Mouse (Mus musculus) lung, embryonic 16.5 days (tissue): ENCODE data around the gene Tram2. TPM values are rescaled to one million over a fixed set of nuclear protein-coding genes. Genes with fewer than 3 reads are reported as not detected.

Experiments
- ATAC-seq: fragments of 200-750 bp; cut with Nextera tagmentation; 2 replicates; pipeline ENCODE4 v1.8.0; 2017; ENCODE audit warnings: low read depth, mild to moderate bottlenecking, moderate library complexity
- H3K27ac ChIP-seq: fragments of 300-500 bp; sonication (generic); 2 replicates; pipeline ENCODE4 v1.5.1; 2014; ENCODE audit warnings: mild to moderate bottlenecking, control low read depth, low read length
- H3K27me3 ChIP-seq: fragments of 300-500 bp; sonication (generic); 2 replicates; pipeline ENCODE4 v1.6.1; 2014; ENCODE audit warnings: low read depth, low read length, mixed read lengths; ENCODE audit not compliant: control insufficient read depth, insufficient read depth
- H3K36me3 ChIP-seq: fragments of 300-500 bp; sonication (generic); 2 replicates; pipeline ENCODE4 v1.6.1; 2014; ENCODE audit warnings: low read length; ENCODE audit not compliant: control insufficient read depth, insufficient read depth
- H3K4me1 ChIP-seq: fragments of 300-500 bp; sonication (generic); replicated peaks from 2 replicates; pipeline ENCODE4 v1.6.1; 2014; ENCODE audit warnings: low read length, mixed read lengths; ENCODE audit not compliant: control insufficient read depth, insufficient read depth
- H3K4me2 ChIP-seq: fragments of 300-500 bp; sonication (generic); 2 replicates; pipeline ENCODE4 v1.6.1; 2014; ENCODE audit warnings: low read depth, low read length, control low read depth
- H3K4me3 ChIP-seq: fragments of 300-500 bp; sonication (generic); 2 replicates; pipeline ENCODE4 v1.5.1; 2014; ENCODE audit warnings: mild to moderate bottlenecking, low read length, control low read depth
- H3K9ac ChIP-seq: fragments of 300-500 bp; sonication (generic); 2 replicates; pipeline ENCODE4 v1.6.1; 2014; ENCODE audit warnings: low read length, control low read depth
- H3K9me3 ChIP-seq: fragments of 300-500 bp; sonication (generic); 2 replicates; pipeline ENCODE4 v1.6.1; 2016; ENCODE audit warnings: low read length; ENCODE audit not compliant: control insufficient read depth
- WGBS: fragments of 180-500 bp; shearing (Covaris S2); extraction: QIAGEN DNeasy Blood & Tissue Kit; methylation state at CpG from one replicate; pipeline ENCODE4 v1.1.7; 2014; 5-methylcytosine and 5-hydroxymethylcytosine counted together
- polyA plus RNA-seq: library from polyadenylated mRNA; unstranded; fragments of >200 nt; fragmentation: Nextera tagmentation; extraction: Ambion mirVana; gene quantifications from 2 replicates; pipeline ENCODE4 v1.2.1, GENCODE M21; 2015

Tram2 gene
- polyA plus RNA-seq, 1 experiment from 2014 or later: 8.6 TPM

- 52% methylated on average over 7 of the region's 7 CpGs for WGBS
- H3K9ac ChIP-seq: no peak overlapping the region
- H3K27ac ChIP-seq: no peak overlapping the region
- no peaks in the 10 kb centered on the region for H3K27me3 ChIP-seq
- H3K4me3 ChIP-seq: no peak overlapping the region
- no peak overlapping the region for H3K4me2 ChIP-seq
- H3K36me3 ChIP-seq: no peaks in the 10 kb centered on the region
- H3K4me1 ChIP-seq: peaks cover 2% of the 10 kb centered on the region; the same call in 1 of the 2 replicates
- peak; percentile 48 for ATAC-seq
- no peaks in the 10 kb centered on the region for H3K9me3 ChIP-seq
Observed at GRCm38 (mm10) chr1:20995331-20995986, 83.6 kb downstream of the Tram2 start.

GRCm38 (mm10) chr1:20994338-20994737 is 84.7 kb downstream of the Tram2 start:
- H3K36me3 ChIP-seq: no peaks in the 10 kb centered on the region
- no peak overlapping the region for H3K4me2 ChIP-seq
- no peak overlapping the region for H3K27ac ChIP-seq
- H3K9ac ChIP-seq: no peak overlapping the region
- no peaks in the 10 kb centered on the region for H3K27me3 ChIP-seq
- no peak overlapping the region for H3K4me3 ChIP-seq
- peaks cover 2% of the 10 kb centered on the region; the same call in 1 of the 2 replicates for H3K4me1 ChIP-seq
- no peak for ATAC-seq
- H3K9me3 ChIP-seq: no peaks in the 10 kb centered on the region
- 80% methylated on average over 5 of the region's 5 CpGs for WGBS

DNA sequence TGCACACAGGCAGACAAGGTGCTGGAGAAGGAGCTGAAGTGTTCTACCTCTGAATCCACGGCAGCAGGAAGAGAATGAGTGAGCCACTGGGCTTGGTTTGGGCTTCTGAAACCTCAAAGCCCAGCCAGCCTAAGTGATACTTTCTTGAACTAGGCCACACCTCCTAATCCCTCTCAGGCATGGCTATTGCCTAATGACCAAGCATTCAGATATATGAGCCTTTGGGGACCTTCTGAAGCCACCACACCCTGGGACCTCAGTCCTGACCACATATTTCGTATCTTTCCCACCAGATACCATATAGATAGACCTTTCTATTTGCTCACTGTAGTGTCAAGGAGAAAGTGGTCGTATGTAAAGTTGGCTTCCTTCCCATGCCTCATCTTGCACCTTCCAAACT is 85.3 kb downstream of the Tram2 start:
- H3K9me3 ChIP-seq: no peaks in the 10 kb centered on the region
- H3K9ac ChIP-seq: no peak overlapping the region
- no peak overlapping the region for H3K4me2 ChIP-seq
- no peak overlapping the region for H3K27ac ChIP-seq
- H3K4me1 ChIP-seq: peaks cover 2% of the 10 kb centered on the region; the same call in 1 of the 2 replicates
- 67% methylated on average over 3 of the region's 3 CpGs for WGBS
- no peaks in the 10 kb centered on the region for H3K36me3 ChIP-seq
- no peak for ATAC-seq
- no peaks in the 10 kb centered on the region for H3K27me3 ChIP-seq
- H3K4me3 ChIP-seq: no peak overlapping the region

DNA sequence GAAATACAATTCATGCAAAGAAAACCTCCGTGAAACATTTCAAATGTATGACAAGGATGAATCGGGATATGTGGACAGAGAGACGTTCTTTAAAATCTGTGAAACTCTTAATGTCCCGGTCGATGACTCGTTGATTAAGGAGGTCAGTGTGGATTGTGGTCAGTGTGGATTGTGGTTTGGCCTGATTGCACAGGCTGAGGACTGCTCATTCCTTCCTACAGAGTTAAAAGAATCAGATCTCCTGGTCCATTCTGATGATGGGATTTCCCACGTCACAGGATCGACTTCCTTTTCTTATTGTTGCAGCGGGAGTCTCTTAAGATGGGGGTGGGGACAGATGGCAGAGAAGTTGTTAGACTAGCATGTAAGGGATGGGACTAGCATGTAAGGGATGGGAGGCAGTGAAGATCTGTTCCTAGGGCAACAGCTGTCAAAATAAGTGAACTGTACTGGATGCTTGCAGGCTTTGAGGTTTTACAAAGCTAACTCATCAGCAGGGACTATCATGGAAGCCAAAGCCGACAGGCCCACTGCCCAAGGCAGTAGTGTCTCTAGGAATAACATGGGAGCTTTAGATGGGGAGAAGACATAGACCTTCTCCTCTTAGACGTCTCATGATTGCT is 89.5 kb downstream of the Tram2 start:
- WGBS: 85% methylated on average over 11 of the region's 11 CpGs

DNA sequence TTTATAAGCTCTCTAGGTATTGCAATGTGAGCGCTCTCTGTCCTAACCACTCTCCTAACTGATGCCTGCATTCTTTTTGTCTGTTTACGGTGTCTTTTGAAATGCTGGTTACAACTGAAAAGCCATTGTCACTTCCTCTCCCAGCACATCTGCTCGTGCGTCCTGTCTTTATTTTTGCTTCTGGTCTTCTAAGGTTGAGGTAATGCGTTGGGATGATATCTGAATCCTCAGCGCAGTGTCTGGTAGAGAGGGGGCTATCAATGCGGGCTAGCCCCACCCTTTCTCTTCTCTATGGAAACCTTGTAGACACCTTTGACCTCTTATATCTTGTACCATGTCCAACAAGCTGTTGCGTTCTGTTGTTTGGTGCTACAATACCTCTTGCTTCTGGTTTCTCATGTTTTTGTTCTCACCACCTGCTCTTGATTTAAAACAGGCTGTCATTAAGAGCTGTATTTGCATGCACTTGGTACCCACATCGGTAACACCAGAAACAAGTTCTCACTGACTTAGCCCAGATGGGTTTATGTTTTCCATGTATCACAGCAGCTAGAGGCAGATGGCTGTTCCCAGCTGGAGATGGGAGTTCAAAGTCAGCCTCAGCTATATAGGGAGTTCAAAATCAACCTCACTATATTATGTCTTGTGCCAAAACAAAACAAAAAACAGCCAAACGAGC is 92.5 kb downstream of the Tram2 start:
- Histone ChIP-seq H3K36me3 (no peaks in the 10 kb centered on the region), H3K9me3 (no peaks in the 10 kb centered on the region), H3K27me3 (no peaks in the 10 kb centered on the region), H3K4me3 (no peak overlapping the region), H3K9ac (no peak overlapping the region), H3K4me1 (no peaks in the 10 kb centered on the region), H3K4me2 (no peak overlapping the region), H3K27ac (no peak overlapping the region)
- 69% methylated on average over 10 of the region's 10 CpGs for WGBS
- no peak for ATAC-seq

More for the DNA sequence above, 89.5 kb downstream of the Tram2 start:
- no peak for ATAC-seq
- Histone ChIP-seq H3K4me1 (no peaks in the 10 kb centered on the region), H3K27ac (no peak overlapping the region), H3K4me2 (no peak overlapping the region), H3K27me3 (no peaks in the 10 kb centered on the region), H3K36me3 (no peaks in the 10 kb centered on the region), H3K4me3 (no peak overlapping the region), H3K9me3 (no peaks in the 10 kb centered on the region), H3K9ac (no peak overlapping the region)

DNA sequence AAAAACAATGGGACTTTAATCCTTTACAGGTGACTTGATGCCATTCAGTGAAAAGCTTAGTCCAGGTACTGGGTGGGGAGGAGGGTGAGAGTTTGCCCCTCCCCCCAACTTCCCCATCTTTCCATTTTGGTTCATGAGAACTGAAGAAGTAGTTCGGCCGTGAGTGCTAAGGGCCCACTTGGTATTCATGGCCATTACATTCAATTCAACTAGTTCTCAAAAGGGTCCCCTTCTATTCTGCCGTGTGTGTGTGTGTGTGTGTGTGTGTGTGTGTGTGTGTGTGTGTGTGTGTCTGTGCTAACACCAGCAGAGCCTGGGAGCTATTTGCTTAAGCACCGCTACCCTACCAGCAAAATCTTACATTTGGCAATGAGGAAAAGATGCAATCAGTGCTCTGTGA is 94.4 kb downstream of the Tram2 start:
- H3K4me2 ChIP-seq: no peak overlapping the region
- ATAC-seq: no peak
- H3K4me3 ChIP-seq: no peak overlapping the region
- H3K9me3 ChIP-seq: no peaks in the 10 kb centered on the region
- no peak overlapping the region for H3K9ac ChIP-seq
- no peaks in the 10 kb centered on the region for H3K36me3 ChIP-seq
- 58% methylated on average over 4 of the region's 4 CpGs for WGBS
- H3K27me3 ChIP-seq: no peaks in the 10 kb centered on the region
- no peaks in the 10 kb centered on the region for H3K4me1 ChIP-seq
- no peak overlapping the region for H3K27ac ChIP-seq

DNA sequence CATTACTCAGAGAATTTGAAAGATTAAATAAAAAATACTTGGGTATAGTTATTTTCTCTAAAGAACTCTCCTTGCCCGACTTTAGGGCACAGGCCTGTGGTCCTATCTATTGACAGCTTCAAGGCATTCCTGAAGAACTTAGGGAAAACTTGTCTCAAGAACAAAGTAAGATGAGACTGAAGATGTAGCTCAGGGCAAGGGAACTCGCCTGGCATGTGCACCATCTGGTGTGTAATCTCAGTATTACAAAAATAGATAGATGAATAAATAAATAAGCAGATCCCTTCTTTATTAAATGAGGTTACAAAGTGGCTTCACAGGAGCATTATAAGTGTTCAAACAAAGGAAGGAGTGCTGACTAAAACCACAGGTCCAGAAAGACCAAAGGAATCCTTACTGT is 94.9 kb downstream of the Tram2 start:
- H3K27ac ChIP-seq: no peak overlapping the region
- H3K4me2 ChIP-seq: no peak overlapping the region
- WGBS: 63% methylated on average over 2 of the region's 2 CpGs
- no peak overlapping the region for H3K4me3 ChIP-seq
- ATAC-seq: no peak
- H3K9me3 ChIP-seq: no peaks in the 10 kb centered on the region
- no peaks in the 10 kb centered on the region for H3K36me3 ChIP-seq
- H3K9ac ChIP-seq: no peak overlapping the region
- H3K4me1 ChIP-seq: no peaks in the 10 kb centered on the region
- no peaks in the 10 kb centered on the region for H3K27me3 ChIP-seq

DNA sequence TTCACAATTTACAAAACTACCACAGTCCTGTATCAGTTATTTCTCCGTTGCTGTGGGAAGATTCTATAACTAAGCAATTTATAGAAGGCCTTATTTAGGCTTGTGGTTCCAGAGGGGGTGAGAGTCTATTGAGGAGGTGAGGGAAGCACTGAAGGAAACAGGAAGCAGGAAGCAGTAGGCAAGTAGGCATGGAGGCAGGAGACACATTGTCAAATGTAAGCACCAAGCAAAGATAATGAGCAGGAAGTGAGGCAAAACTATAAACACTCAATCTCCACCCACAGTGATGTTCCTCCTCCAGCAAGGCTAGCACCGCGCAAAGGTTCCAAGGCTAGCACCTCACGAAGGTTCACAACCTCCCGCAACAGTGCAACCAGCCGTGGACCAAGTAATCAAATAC is 97.3 kb downstream of the Tram2 start:
- Histone ChIP-seq H3K27me3 (no peaks in the 10 kb centered on the region), H3K36me3 (no peaks in the 10 kb centered on the region)
- WGBS: 84% methylated on average over 6 of the region's 6 CpGs

DNA sequence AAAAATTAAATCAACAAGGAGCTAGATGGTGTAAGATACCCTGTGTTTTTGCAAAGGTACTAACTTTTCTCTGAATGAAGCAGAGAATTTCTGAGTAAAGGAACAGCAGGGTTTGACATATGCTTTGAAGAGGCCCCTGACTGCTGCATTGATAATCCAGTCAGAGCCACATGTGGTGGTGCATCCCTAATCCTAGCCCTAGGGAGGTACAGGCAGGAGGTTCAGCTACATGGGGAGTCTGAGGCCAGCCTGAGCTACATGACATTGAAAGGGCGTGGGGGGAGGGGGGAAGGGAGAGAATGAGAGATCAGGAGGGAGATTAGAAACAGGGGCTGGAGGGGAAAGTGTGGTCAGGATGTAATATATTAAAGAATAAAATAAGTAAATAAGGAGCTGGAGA is 98.5 kb downstream of the Tram2 start:
- H3K4me2 ChIP-seq: no peak overlapping the region

More for the DNA sequence above, 97.3 kb downstream of the Tram2 start:
- H3K27ac ChIP-seq: no peak overlapping the region
- no peaks in the 10 kb centered on the region for H3K4me1 ChIP-seq
- no peak for ATAC-seq
- no peak overlapping the region for H3K4me3 ChIP-seq
- no peak overlapping the region for H3K4me2 ChIP-seq
- H3K9ac ChIP-seq: no peak overlapping the region
- H3K9me3 ChIP-seq: no peaks in the 10 kb centered on the region

More for the DNA sequence above, 98.5 kb downstream of the Tram2 start:
- no peaks in the 10 kb centered on the region for H3K36me3 ChIP-seq
- no peaks in the 10 kb centered on the region for H3K27me3 ChIP-seq
- H3K4me1 ChIP-seq: no peaks in the 10 kb centered on the region
- H3K4me3 ChIP-seq: no peak overlapping the region
- H3K9ac ChIP-seq: no peak overlapping the region
- no peak for ATAC-seq
- H3K9me3 ChIP-seq: no peaks in the 10 kb centered on the region
- no peak overlapping the region for H3K27ac ChIP-seq
- 67% methylated on average over 1 of the region's 1 CpGs for WGBS
